Mouse (Mus musculus) G1E (cell line): ENCODE results near the gene Grtp1.

Experiments
- CTCF ChIP-seq: IDR thresholded peaks from 2 replicates; pipeline ENCODE4 v1.5.1; 2012; ENCODE audit warnings: low read depth, low read length, inconsistent platforms, mixed read lengths
- GATA1 ChIP-seq: IDR thresholded peaks from 2 replicates; pipeline ENCODE4 v1.6.1; 2012; ENCODE audit warnings: borderline replicate concordance, low read length, inconsistent platforms, mixed read lengths
- GATA2 ChIP-seq: IDR thresholded peaks from 2 replicates; pipeline ENCODE4 v1.6.1; 2012; ENCODE audit warnings: low read depth, low read length, inconsistent platforms, borderline replicate concordance
- TAL1 ChIP-seq: conservative IDR thresholded peaks from 2 replicates; pipeline ENCODE4 v1.6.1; 2012; ENCODE audit warnings: low read depth, low read length, inconsistent platforms, mixed read lengths

- TF ChIP-seq CTCF (no peak), GATA1 (no peak), TAL1 (no peak), GATA2 (no peak)
Measured at GRCm38 (mm10) chr8:13177173-13177852, 23.1 kb downstream of the Grtp1 start.
